Mouse (Mus musculus) thymus, adult 2 months (tissue): ENCODE measurements at regions not wholly inside any gene's neighbourhood (a gene's known extent, or its start where the extent isn't known, plus 50 kb on each side); places are given as distances from the start of the nearest gene placed in this dataset.

Source experiments
- DNase-seq: peaks from one replicate; pipeline ENCODE4 v3.0.0; 2021
- H3K27ac ChIP-seq: fragments of 200-500 bp; 2 replicates; pipeline ENCODE4 v1.5.1; 2012; ENCODE audit warnings: low read length, control low read depth; ENCODE audit not compliant: control insufficient read depth, insufficient read depth
- H3K27me3 ChIP-seq: fragments of 200-500 bp; 2 replicates; pipeline ENCODE4 v1.6.1; 2012; ENCODE audit warnings: mild to moderate bottlenecking, low read length, moderate library complexity, mixed read lengths; ENCODE audit not compliant: control insufficient read depth, insufficient read depth
- H3K36me3 ChIP-seq: fragments of 200-500 bp; 2 replicates; pipeline ENCODE4 v1.6.1; 2012; ENCODE audit warnings: mild to moderate bottlenecking, low read length, moderate library complexity; ENCODE audit not compliant: control insufficient read depth, insufficient read depth
- H3K4me1 ChIP-seq: fragments of 200-500 bp; replicated peaks from 2 replicates; pipeline ENCODE4 v1.6.1; 2012; ENCODE audit warnings: low read length; ENCODE audit not compliant: control insufficient read depth, insufficient read depth
- H3K4me3 ChIP-seq: fragments of 200-500 bp; 2 replicates; pipeline ENCODE4 v1.5.1; 2012; ENCODE audit warnings: mild to moderate bottlenecking, low read length, control low read depth, moderate library complexity; ENCODE audit not compliant: control insufficient read depth, insufficient read depth
- CTCF ChIP-seq: fragments of 200-500 bp; IDR thresholded peaks from 2 replicates; pipeline ENCODE4 v1.5.1; 2012; ENCODE audit warnings: mild to moderate bottlenecking, control low read depth, low read length, moderate library complexity, borderline replicate concordance; ENCODE audit not compliant: control insufficient read depth, poor library complexity, insufficient read depth; ENCODE audit errors: extremely low read depth
- POLR2A ChIP-seq: fragments of 200-500 bp; IDR thresholded peaks from 2 replicates; pipeline ENCODE4 v1.6.1; 2012; ENCODE audit warnings: mild to moderate bottlenecking, low read length, control low read depth, moderate library complexity; ENCODE audit not compliant: control insufficient read depth, poor library complexity, insufficient read depth; ENCODE audit errors: extremely low read depth
- WGBS: fragments of 180-500 bp; shearing (Covaris S2); methylation state at CpG from one replicate; pipeline ENCODE4 v1.1.7; 2018; 5-methylcytosine and 5-hydroxymethylcytosine counted together

DNA sequence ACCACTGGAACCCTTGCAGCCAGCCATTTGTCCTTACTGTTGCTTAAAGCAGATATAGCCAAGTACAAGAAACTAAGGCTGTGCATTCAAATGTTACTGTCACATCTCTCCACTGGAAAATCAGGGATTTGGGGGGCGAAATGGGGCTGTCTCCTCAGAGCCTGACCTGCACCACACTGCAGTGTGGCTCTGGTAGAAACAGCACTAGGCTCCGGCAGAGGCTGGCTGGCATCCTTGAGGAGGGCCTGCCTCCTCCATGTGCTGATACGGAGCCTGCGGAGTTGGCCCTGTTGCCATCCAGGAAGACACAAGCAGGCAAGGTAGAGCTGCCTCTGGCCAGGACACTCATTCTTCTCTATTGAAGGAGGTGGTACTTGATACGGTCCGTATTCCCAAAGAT lies 50.4 kb upstream of the Zfp637 start:
- no peak for TF ChIP-seq POLR2A
- no peak for TF ChIP-seq CTCF
- Histone ChIP-seq H3K4me3 (no peak overlapping the region), H3K27me3 (no peaks in the 10 kb centered on the region), H3K4me1 (no peaks in the 10 kb centered on the region), H3K36me3 (no peaks in the 10 kb centered on the region), H3K27ac (no peak overlapping the region)
- DNase-seq: no peak
- WGBS: 97% methylated on average over 6 of the region's 6 CpGs
